21 mouse cellular contexts compared by ENCODE assay signal in genomic region chr6:28102608-28103316, GRCm38 (mm10). TPM values are rescaled to one million over a fixed set of nuclear protein-coding genes. Genes with fewer than 3 reads are reported as not detected.
A peak's percentile ranks its signal among the peaks of the same experiment; 100 is the strongest.
DNase-seq lines count a peak whose midpoint lies in the region; ATAC-seq lines count a peak whose summit lies in the region.
"Had no signal": no experiment of that assay in that cellular context is flagged by ENCODE, and none has a peak within 500 bp of the region (broad histone marks: within the 10 kb centered on the region; RNA-seq: fewer than 3 reads in every experiment).

No protein-coding gene starts in this region.

- peak; percentile 47 for DNase-seq in forebrain, embryonic 14.5 days (ENCODE audit: low spot score)
- no peak for DNase-seq in forebrain, embryonic 10.5 days (ENCODE audit: extremely low spot score, low spot score)
- no peak for DNase-seq in midbrain, embryonic 11.5 days (ENCODE audit: low spot score, missing footprints)
- peak; percentile 12 for DNase-seq in embryo, embryonic 11 days
- no peak for DNase-seq in ovary, postnatal 36 days (ENCODE audit: low spot score)
- DNase-seq in layer of hippocampus, adult 9-10 months (ENCODE audit: low spot score): no peak
- DNase-seq: adrenal gland, postnatal 14 days; cerebellum, adult 8-10 months; cerebellum, postnatal 14 days; gastrocnemius, postnatal 36 days; heart, adult 11 months; heart, postnatal 36 days had no signal

- no peaks in the 10 kb centered on the region for H3K4me1 ChIP-seq in forebrain, embryonic 14.5 days (ENCODE audit: control insufficient read depth, insufficient read depth, low read length)
- H3K4me1 ChIP-seq in forebrain, embryonic 10.5 days: no peaks in the 10 kb centered on the region
- H3K4me1 ChIP-seq in midbrain, embryonic 15.5 days: no peaks in the 10 kb centered on the region
- H3K4me1 ChIP-seq in midbrain, embryonic 11.5 days (ENCODE audit: control insufficient read depth, insufficient read depth, low read length): no peaks in the 10 kb centered on the region
- no peaks in the 10 kb centered on the region for H3K4me1 ChIP-seq in midbrain, embryonic 16.5 days (ENCODE audit: control insufficient read depth, insufficient read depth, low read length)
- H3K4me1 ChIP-seq: embryonic facial prominence, embryonic 15.5 days; heart, embryonic 13.5 days; hindbrain, embryonic 12.5 days had no signal

- H3K4me3 ChIP-seq in forebrain, embryonic 14.5 days (ENCODE audit: low read depth, low read length): no peak overlapping the region
- H3K4me3 ChIP-seq in forebrain, embryonic 10.5 days: no peak overlapping the region
- H3K4me3 ChIP-seq in midbrain, embryonic 15.5 days: no peak overlapping the region
- H3K4me3 ChIP-seq in midbrain, embryonic 11.5 days (ENCODE audit: low read depth, low read length): no peak overlapping the region
- H3K4me3 ChIP-seq in midbrain, embryonic 16.5 days (ENCODE audit: low read depth, low read length): no peak overlapping the region
- H3K4me3 ChIP-seq: embryonic facial prominence, embryonic 15.5 days; erythroblast, embryonic 14.5 days; heart, embryonic 13.5 days; hindbrain, embryonic 12.5 days had no signal

- 57% methylated on average over 9 of the region's 9 CpGs for WGBS in forebrain, embryonic 14.5 days
- WGBS in forebrain, embryonic 10.5 days: 72% methylated on average over 9 of the region's 9 CpGs
- 59% methylated on average over 9 of the region's 9 CpGs for WGBS in midbrain, embryonic 15.5 days
- WGBS in midbrain, embryonic 11.5 days: 74% methylated on average over 9 of the region's 9 CpGs
- 53% methylated on average over 9 of the region's 9 CpGs for WGBS in midbrain, embryonic 16.5 days

- no peak overlapping the region for H3K9ac ChIP-seq in forebrain, embryonic 14.5 days (ENCODE audit: low read length)
- H3K9ac ChIP-seq in midbrain, embryonic 15.5 days: no peak overlapping the region
- no peak overlapping the region for H3K9ac ChIP-seq in midbrain, embryonic 11.5 days (ENCODE audit: low read length)
- H3K9ac ChIP-seq in midbrain, embryonic 16.5 days (ENCODE audit: low read depth, low read length): no peak overlapping the region
- H3K9ac ChIP-seq: embryonic facial prominence, embryonic 15.5 days; heart, embryonic 13.5 days; hindbrain, embryonic 12.5 days had no signal

- H3K27ac ChIP-seq in forebrain, embryonic 14.5 days (ENCODE audit: low read depth, low read length): no peak overlapping the region
- H3K27ac ChIP-seq in forebrain, embryonic 10.5 days: no peak overlapping the region
- H3K27ac ChIP-seq in midbrain, embryonic 15.5 days: no peak overlapping the region
- H3K27ac ChIP-seq in midbrain, embryonic 11.5 days (ENCODE audit: low read depth, low read length): no peak overlapping the region
- no peak overlapping the region for H3K27ac ChIP-seq in midbrain, embryonic 16.5 days (ENCODE audit: low read length)
- H3K27ac ChIP-seq: embryonic facial prominence, embryonic 15.5 days; heart, embryonic 13.5 days; hindbrain, embryonic 12.5 days; hindbrain, postnatal 0 days had no signal

- ATAC-seq in forebrain, embryonic 14.5 days: peak; percentile 58; the same call in 1 of the 2 replicates
- ATAC-seq in midbrain, embryonic 15.5 days (replicated peaks): peak; percentile 87
- no peak for ATAC-seq in midbrain, embryonic 11.5 days (ENCODE audit: low FRiP score)
- peak; percentile 75 for ATAC-seq in midbrain, embryonic 16.5 days
- ATAC-seq: hindbrain, postnatal 0 days had no signal

- no peaks in the 10 kb centered on the region for H3K36me3 ChIP-seq in forebrain, embryonic 14.5 days (ENCODE audit: control insufficient read depth, insufficient read depth, low read length)
- H3K36me3 ChIP-seq in forebrain, embryonic 10.5 days (replicated peaks): no peaks in the 10 kb centered on the region
- no peaks in the 10 kb centered on the region for H3K36me3 ChIP-seq in midbrain, embryonic 15.5 days (replicated peaks)
- H3K36me3 ChIP-seq in midbrain, embryonic 11.5 days (ENCODE audit: control insufficient read depth, insufficient read depth, low read length): no peaks in the 10 kb centered on the region
- H3K36me3 ChIP-seq in midbrain, embryonic 16.5 days (ENCODE audit: control insufficient read depth, insufficient read depth, low read length): no peaks in the 10 kb centered on the region
- H3K36me3 ChIP-seq: embryonic facial prominence, embryonic 15.5 days; heart, embryonic 13.5 days; hindbrain, embryonic 12.5 days had no signal

- H3K27me3 ChIP-seq in forebrain, embryonic 14.5 days (replicated peaks; ENCODE audit: control insufficient read depth, insufficient read depth, low read length): no peaks in the 10 kb centered on the region
- no peaks in the 10 kb centered on the region for H3K27me3 ChIP-seq in forebrain, embryonic 10.5 days (ENCODE audit: poor library complexity, severe bottlenecking)
- no peaks in the 10 kb centered on the region for H3K27me3 ChIP-seq in midbrain, embryonic 15.5 days (replicated peaks)
- H3K27me3 ChIP-seq in midbrain, embryonic 11.5 days (ENCODE audit: control insufficient read depth, insufficient read depth, low read length): no peaks in the 10 kb centered on the region
- H3K27me3 ChIP-seq in midbrain, embryonic 16.5 days (ENCODE audit: control insufficient read depth, insufficient read depth, low read depth, low read length): no peaks in the 10 kb centered on the region
- H3K27me3 ChIP-seq: embryonic facial prominence, embryonic 15.5 days; heart, embryonic 13.5 days; hindbrain, embryonic 12.5 days had no signal

- H3K9me3 ChIP-seq in forebrain, embryonic 14.5 days (replicated peaks; ENCODE audit: control insufficient read depth, low read length): no peaks in the 10 kb centered on the region
- no peaks in the 10 kb centered on the region for H3K9me3 ChIP-seq in forebrain, embryonic 10.5 days
- H3K9me3 ChIP-seq in midbrain, embryonic 15.5 days: no peaks in the 10 kb centered on the region
- H3K9me3 ChIP-seq in midbrain, embryonic 11.5 days (ENCODE audit: control insufficient read depth, low read length): no peaks in the 10 kb centered on the region
- no peaks in the 10 kb centered on the region for H3K9me3 ChIP-seq in midbrain, embryonic 16.5 days (replicated peaks; ENCODE audit: control insufficient read depth, low read length, poor library complexity, severe bottlenecking)
- H3K9me3 ChIP-seq: embryonic facial prominence, embryonic 15.5 days; heart, embryonic 13.5 days; hindbrain, embryonic 12.5 days had no signal

- no peak overlapping the region for H3K4me2 ChIP-seq in forebrain, embryonic 14.5 days (ENCODE audit: low read length)
- H3K4me2 ChIP-seq in midbrain, embryonic 15.5 days: no peak overlapping the region
- H3K4me2 ChIP-seq in midbrain, embryonic 11.5 days: no peak overlapping the region
- H3K4me2 ChIP-seq in midbrain, embryonic 16.5 days (ENCODE audit: low read length): no peak overlapping the region
- H3K4me2 ChIP-seq: embryonic facial prominence, embryonic 15.5 days; heart, embryonic 13.5 days; hindbrain, embryonic 12.5 days had no signal

RNA-seq across cellular contexts. Expression of gene Grm8, which starts 32.2 kb away (rescaled TPM):
- polyA plus RNA-seq in forebrain, embryonic 14.5 days (2014; fragmentation: Nextera tagmentation; extraction: Ambion mirVana): 3.0 and 5.1 TPM in 2 replicates
- polyA plus RNA-seq in forebrain, embryonic 10.5 days (2016; fragmentation: Nextera tagmentation; extraction: Ambion mirVana): 0.78 and 0.97 TPM in 2 replicates
- 15.0 and 16.5 TPM in 2 replicates for polyA plus RNA-seq in midbrain, embryonic 15.5 days (2015; fragmentation: Nextera tagmentation; extraction: Ambion mirVana)
- 3.0 and 3.5 TPM in 2 replicates for polyA plus RNA-seq in midbrain, embryonic 11.5 days (2014; fragmentation: Nextera tagmentation; extraction: Ambion mirVana)
- 19.2 and 19.5 TPM in 2 replicates for polyA plus RNA-seq in midbrain, embryonic 16.5 days (2015; fragmentation: Nextera tagmentation; extraction: Ambion mirVana)
- polyA plus RNA-seq: C2C12; erythroblast, embryonic 14.5 days; heart, postnatal 0 days had no signal

Comparison
In these comparisons a context has a peak if more than half of its experiments do, and no peak if none do; other contexts are left out.
1. DNase-seq: peak in forebrain, embryonic 14.5 days (single experiment) and embryo, embryonic 11 days (single experiment); none in forebrain, embryonic 10.5 days (single experiment), midbrain, embryonic 11.5 days (single experiment), ovary, postnatal 36 days (single experiment) and layer of hippocampus, adult 9-10 months (single experiment).